Mouse (Mus musculus) large intestine, adult 2 months (tissue): Measurements from ENCODE around the gene Filip1. TPM values are rescaled to one million over a fixed set of nuclear protein-coding genes. Genes with fewer than 3 reads are reported as not detected.

ENCODE experiments used
- DNase-seq: peaks from one replicate; pipeline ENCODE4 v3.0.0-alpha.2; 2012; ENCODE audit warnings: low read depth, low spot score
- WGBS: fragments of 180-500 bp; shearing (Covaris S2); methylation state at CpG from one replicate; pipeline ENCODE4 v1.1.7; 2018; 5-methylcytosine and 5-hydroxymethylcytosine counted together
- polyA plus RNA-seq: library from polyadenylated mRNA; depleted of rRNA; stranded (reverse); fragments of >200 nt; gene quantifications from 2 replicates; pipeline ENCODE4 v1.2.3, GENCODE M21; 2012

Filip1 gene
- polyA plus RNA-seq, 1 experiment = 0.92 TPM

- 60% methylated on average over 5 of the region's 5 CpGs for WGBS
- DNase-seq = no peak
These were observed 57.7 kb downstream of the Filip1 start for GRCm38 (mm10) chr9:79954944-79955343.

- 69% methylated on average over 8 of the region's 8 CpGs for WGBS
- DNase-seq = no peak
These were observed 60.7 kb downstream of the Filip1 start for GRCm38 (mm10) chr9:79951984-79952383.

- 73% methylated on average over 5 of the region's 5 CpGs for WGBS
- no peak for DNase-seq
These were observed 61.3 kb downstream of the Filip1 start for GRCm38 (mm10) chr9:79951339-79951738.

GRCm38 (mm10) chr9:79950666-79951065, 62.0 kb downstream of the Filip1 start:
- WGBS = 82% methylated on average over 5 of the region's 5 CpGs

DNA sequence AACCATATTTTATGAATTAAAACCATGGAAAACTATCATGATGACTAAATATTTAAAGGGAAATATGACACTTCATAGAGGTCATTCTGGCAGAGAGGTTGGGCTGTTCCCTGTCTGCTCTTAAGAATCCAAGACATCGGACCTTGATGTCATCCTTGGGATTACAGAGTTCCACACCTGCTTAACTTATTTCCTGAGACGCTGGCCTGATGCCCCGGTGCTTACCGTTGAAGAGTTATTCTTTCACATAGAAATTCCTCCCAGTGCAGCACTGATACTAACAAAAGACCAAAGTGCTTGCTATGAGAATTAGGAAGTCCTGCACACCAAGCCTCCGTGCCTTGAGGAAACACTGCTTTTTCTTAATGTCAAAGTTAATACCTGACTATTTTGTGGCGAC, 62.6 kb downstream of the Filip1 start:
- no peak for DNase-seq

More at GRCm38 (mm10) chr9:79950666-79951065, 62.0 kb downstream of the Filip1 start:
- no peak for DNase-seq

GRCm38 (mm10) chr9:79948376-79948775, 64.3 kb downstream of the Filip1 start:
- 79% methylated on average over 2 of the region's 2 CpGs for WGBS
- DNase-seq = no peak

More for the DNA sequence above, 62.6 kb downstream of the Filip1 start:
- 59% methylated on average over 6 of the region's 6 CpGs for WGBS

DNA sequence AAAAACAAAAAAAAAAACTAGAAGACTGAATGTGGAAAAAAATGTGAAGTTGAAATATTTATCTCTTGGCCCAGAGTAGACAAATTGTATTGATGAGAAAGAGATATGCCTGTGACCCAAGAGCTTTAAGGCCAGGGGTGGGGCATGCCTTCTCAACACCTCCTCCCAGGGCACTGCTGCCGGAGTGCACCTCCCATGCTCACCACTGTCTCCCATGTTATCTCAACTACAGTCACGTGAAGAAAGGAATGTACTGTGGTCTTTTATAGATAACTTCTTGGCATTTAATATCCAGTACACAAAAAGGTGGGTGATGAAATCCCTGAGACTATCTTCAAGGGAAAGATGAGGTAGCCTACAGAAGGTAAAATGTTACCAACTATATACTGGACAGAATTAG, 64.7 kb downstream of the Filip1 start:
- no peak for DNase-seq
- 43% methylated on average over 2 of the region's 2 CpGs for WGBS

DNA sequence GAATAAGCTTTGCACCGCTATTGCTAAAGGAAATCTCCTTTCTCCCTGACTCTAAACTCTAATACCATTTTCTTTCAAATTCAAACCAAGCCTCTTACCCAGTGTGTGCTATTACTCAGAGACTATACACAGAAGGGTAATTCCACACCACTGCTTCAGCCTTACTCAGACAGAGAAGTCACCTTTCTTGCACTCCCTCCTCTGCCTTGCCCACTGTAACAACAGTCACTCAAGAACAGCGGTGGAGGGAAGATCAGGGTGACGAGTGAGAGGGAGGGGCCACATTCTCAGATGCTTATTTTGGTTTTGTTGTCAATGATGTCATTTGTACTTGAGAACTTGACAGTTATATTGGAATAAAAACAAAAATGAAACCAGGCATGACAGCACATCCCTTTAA, 65.2 kb downstream of the Filip1 start:
- no peak for DNase-seq
- 66% methylated on average over 3 of the region's 3 CpGs for WGBS

DNA sequence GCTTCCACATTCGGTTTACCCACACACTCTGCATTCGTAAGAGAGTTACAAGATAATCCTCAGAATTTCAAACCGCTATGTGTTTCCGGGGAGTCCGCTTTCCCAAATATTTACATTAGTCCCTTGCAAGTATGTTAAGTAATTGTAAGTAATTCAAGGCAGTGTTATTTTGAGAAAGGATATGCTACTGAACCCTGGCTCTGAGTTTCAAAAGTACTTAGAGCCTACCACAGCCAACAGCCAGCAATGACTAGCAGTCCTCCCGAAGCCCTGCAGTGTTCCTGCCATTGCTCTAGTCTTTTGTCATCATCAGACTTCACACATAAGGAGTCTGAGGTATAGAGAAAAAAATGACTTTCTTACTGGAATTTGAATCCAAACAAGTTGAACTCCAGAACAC, 67.8 kb downstream of the Filip1 start:
- 37% methylated on average over 6 of the region's 6 CpGs for WGBS
- DNase-seq = no peak

- DNase-seq = no peak
- 40% methylated on average over 10 of the region's 10 CpGs for WGBS
These were observed 68.7 kb downstream of the Filip1 start for GRCm38 (mm10) chr9:79943986-79944385.

DNA sequence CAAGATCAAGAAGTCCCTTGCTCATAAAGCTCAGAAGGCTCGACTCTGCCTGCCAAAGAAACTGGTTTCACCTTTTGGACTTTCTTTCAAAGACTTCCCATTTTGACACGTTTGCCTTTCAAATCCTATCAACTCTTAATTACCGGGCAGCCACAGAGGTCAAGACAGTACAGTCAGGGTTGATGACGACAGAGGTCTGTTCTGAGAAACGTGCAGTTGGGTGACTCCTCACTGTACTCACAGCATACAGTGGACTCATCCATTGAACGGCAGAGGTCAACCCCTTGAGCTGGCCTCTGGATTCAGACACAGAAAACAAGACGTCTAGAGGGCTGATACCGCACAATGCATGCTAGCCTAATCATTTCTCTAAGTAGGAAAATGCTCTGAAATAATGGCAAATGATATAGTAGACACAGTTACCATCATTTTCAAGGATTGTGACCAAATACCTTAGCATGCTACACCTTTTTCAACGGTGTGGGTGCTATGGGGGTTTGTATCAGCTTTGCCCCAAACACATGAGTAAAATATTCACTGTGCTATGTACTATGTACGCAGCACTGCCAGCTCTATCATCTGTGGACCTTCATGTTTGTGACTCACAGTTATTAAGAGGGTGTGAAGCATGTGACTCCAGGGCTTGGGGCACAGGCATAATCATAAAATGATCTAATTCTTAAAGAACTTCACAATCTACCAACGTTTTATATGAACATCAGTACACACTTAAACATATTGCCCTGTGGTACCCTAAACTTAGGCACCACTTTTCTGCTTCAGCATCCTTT, 74.0 kb downstream of the Filip1 start:
- no peak for DNase-seq
- 57% methylated on average over 11 of the region's 11 CpGs for WGBS

- 77% methylated on average over 6 of the region's 6 CpGs for WGBS
- no peak for DNase-seq
These were observed 75.1 kb downstream of the Filip1 start for GRCm38 (mm10) chr9:79937570-79937969.

GRCm38 (mm10) chr9:79932578-79932977, 80.1 kb downstream of the Filip1 start:
- DNase-seq = no peak
- WGBS = 90% methylated on average over 5 of the region's 5 CpGs

GRCm38 (mm10) chr9:79928092-79928491, 84.6 kb downstream of the Filip1 start:
- WGBS = 66% methylated on average over 3 of the region's 3 CpGs
- DNase-seq = no peak

DNA sequence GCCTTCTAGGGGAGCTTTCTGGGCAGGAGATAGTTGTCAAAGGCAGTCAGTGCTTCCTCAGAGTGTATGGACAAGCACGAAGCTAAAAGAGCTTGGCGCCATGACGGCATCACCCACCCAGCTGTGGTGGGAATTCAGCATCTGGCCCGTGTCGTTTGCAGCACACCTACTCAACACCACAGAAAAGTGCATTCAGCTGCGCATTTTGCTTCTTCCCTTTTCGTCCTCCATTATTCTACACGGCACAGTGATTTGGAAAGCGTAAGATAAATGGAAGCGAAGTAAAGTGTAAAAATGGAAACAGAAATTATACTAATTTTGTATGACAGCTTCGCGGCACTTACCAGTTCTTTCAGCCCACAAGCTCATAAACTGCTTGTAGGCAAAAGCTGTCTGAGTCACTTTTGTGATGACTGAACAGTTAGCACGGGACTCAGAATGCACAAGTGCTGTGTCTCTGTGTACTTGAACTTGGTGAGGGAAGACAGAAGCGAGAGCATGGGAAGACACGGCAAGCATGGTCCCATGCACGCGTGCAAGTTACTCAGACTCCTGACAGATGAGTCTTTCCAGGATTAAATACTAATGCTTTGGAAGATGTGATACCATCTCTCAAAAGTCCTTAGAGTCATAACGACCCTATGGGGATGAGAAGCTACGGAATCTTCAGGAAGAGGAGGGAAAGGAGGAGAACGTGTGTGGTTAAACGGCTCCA, 85.3 kb downstream of the Filip1 start:
- DNase-seq = no peak
- WGBS = 79% methylated on average over 21 of the region's 21 CpGs

DNA sequence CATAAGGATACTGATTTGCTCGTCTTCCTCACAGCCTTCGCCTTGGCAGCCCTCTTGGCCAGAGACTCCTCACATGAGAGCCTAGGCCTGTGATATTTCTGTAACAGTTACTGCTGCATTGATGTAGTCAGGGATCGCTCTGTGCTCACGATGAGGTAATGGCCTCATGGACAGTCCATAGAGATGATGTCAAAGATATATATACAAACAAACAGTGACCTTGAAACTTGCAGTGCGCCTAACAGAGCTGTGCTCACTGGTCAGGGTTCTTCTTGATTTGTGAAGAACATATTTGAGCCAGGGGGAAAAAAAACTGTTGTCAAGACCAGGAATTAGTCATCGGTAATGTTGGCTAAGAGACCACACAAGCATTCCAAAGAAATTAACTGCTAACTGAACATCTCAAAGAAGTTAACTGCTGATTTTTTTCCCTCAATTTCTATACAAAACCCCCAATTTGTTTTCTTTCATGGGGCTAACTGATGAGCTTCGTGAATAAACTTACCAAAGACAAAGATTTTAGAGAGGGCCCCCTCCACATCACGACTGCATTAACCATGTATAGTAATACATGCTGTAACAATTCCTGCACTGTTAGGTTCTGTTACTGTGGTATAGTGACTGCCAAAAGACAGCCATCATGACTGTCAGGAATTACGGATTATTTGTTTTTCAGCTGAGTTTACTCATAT, 86.0 kb downstream of the Filip1 start:
- WGBS = 49% methylated on average over 9 of the region's 9 CpGs
- no peak for DNase-seq

DNA sequence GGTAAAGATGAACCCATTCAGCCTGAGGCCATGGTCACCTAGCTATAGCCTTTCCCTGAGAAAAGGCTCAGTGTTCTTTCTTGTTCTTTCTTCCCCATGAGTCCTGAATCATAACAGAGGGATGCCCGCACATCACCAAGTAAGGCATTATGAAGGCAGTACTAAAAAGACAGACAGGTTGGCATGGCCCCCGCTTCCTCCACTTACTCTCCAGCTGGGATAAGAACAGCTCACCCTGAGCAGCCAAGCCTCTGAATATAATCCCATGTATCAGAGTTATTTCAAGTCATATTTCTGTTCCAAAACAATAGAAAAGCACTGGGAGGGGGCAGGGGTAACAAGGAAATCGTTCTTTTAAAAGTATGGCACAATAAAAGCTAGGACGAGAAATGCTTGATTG, 86.7 kb downstream of the Filip1 start:
- WGBS = 47% methylated on average over 4 of the region's 4 CpGs
- no peak for DNase-seq

- WGBS = 71% methylated on average over 3 of the region's 3 CpGs
- DNase-seq = no peak
These were observed 89.4 kb downstream of the Filip1 start for GRCm38 (mm10) chr9:79923262-79923661.

DNA sequence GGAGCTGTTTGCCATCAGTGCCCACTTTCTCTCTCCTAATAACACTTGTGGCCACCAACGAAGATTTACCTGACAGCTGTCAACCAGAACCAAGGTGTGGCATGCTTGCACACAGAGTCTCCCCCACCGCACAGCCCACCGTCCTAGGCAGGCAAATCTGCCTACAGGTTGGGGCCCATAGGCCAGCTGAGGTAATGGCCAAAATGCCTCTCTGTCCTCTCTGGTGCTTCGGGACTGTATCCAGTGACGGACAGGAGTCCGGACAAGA, 90.2 kb downstream of the Filip1 start:
- no peak for DNase-seq
- WGBS = 72% methylated on average over 6 of the region's 6 CpGs

DNA sequence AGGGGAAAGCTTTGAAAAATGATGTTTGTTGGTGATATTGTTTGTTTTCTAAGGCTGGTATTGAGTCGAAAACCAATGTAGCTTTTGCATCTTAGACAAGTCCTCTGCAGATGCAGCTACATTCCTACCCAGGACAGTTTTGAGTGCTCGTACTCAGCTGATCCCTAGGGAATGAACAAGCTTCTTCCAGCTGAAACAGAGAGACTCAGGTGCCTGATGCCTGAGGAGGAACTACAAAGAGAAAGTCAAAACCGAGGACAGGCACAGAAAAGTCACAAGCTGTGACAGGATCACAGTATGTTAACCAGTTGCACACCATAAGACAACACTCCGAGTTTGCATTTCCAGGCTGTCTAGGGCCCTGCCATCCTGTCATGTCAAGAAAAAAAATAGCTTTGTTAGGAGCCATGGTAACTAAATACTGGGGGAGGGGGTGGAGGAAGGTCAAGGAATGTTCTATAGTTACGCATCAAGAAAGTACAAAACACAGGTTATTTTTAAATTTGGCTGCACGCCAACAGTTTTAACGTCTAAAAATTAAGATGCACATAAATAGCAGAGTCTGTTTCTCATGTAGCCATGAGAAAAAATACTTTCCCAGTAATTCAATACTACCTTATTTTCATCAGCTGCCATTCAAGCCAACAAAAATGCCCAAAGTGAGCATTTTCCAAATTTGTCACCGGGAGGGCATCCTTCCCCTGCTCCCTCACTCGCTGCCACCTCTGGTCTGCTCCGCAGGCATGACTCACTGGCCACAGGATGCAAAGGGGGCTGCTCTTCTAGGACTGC, 90.8 kb downstream of the Filip1 start:
- DNase-seq = no peak
- WGBS = 50% methylated on average over 10 of the region's 10 CpGs
